Comparison of ENCODE assay signal across 8 mouse cellular contexts in the genomic region with DNA sequence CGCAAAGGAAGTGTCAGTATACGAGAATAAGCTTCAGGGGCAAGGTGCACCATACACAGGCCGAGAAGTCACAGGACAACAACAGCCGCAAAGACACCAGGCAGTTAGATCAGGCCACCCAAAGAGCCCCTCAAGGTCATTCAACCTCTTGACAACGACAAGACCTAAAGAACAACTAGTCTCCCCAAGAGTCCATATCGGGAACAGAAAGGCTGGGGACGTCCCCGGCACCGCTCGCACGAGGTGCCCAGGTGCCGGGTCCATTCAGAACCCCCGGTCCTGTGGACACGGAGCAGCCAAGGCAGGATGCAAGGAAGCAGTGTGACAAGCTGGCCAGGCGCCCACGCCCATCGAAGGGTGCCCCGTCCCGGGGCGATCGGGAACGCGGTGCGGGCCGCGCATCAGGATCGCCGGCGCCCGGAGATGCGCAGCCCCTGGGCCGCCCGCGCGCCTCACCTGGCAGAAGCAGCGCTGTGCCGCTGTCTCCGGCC. TPM values are rescaled to one million over a fixed set of nuclear protein-coding genes. Genes with fewer than 3 reads are reported as not detected.
DNase-seq lines count a peak whose midpoint lies in the region; ATAC-seq lines count a peak whose summit lies in the region.

No protein-coding gene starts in this region.

- H3K36me3 ChIP-seq in forebrain, embryonic 16.5 days (ENCODE audit: control insufficient read depth, insufficient read depth) = no peaks in the 10 kb centered on the region
- H3K36me3 ChIP-seq in limb, embryonic 13.5 days = no peaks in the 10 kb centered on the region

- DNase-seq in layer of hippocampus, postnatal 14 days (ENCODE audit: low spot score in 2 of 2) = peak; percentile 10 to 32
- DNase-seq in layer of hippocampus, postnatal 36 days = no peak
- peak; percentile 32 for DNase-seq in adipocyte (ENCODE audit: low spot score)
- DNase-seq in naive thymus-derived CD4-positive, alpha-beta T cell, adult 2 months (ENCODE audit: low read depth) = peak; percentile 58
- DNase-seq in spleen, adult 12 weeks (ENCODE audit: low spot score) = no peak

- H3K9ac ChIP-seq in forebrain, embryonic 16.5 days (replicated peaks; ENCODE audit: low read depth, low read length) = peak overlapping the region; percentile 93
- peak overlapping the region; percentile 90 for H3K9ac ChIP-seq in limb, embryonic 13.5 days

- no peak; the same call in none of the 2 replicates for ATAC-seq in forebrain, embryonic 16.5 days
- ATAC-seq in limb, embryonic 13.5 days (ENCODE audit: low FRiP score, low read depth) = no peak
- no peak for ATAC-seq in megakaryocyte-erythroid progenitor cell, adult 5-6 weeks (replicated peaks; ENCODE audit: low FRiP score, low TSS enrichment, poor library complexity, severe bottlenecking)

- H3K9me3 ChIP-seq in forebrain, embryonic 16.5 days (ENCODE audit: control insufficient read depth, low read length) = no peaks in the 10 kb centered on the region
- H3K9me3 ChIP-seq in limb, embryonic 13.5 days = no peaks in the 10 kb centered on the region

- peak overlapping the region; percentile 77 for H3K4me2 ChIP-seq in forebrain, embryonic 16.5 days (ENCODE audit: low read length)
- peak overlapping the region; percentile 79 for H3K4me2 ChIP-seq in limb, embryonic 13.5 days (replicated peaks)

- peak overlapping the region; percentile 96 for H3K4me3 ChIP-seq in forebrain, embryonic 16.5 days (replicated peaks; ENCODE audit: low read length)
- peak overlapping the region; percentile 84 for H3K4me3 ChIP-seq in limb, embryonic 13.5 days

- no peaks in the 10 kb centered on the region for H3K27me3 ChIP-seq in forebrain, embryonic 16.5 days (replicated peaks; ENCODE audit: control insufficient read depth, insufficient read depth, low read length)
- no peaks in the 10 kb centered on the region for H3K27me3 ChIP-seq in limb, embryonic 13.5 days

- peaks cover 22% of the 10 kb centered on the region for H3K4me1 ChIP-seq in forebrain, embryonic 16.5 days (replicated peaks; ENCODE audit: control insufficient read depth, insufficient read depth, low read length)
- H3K4me1 ChIP-seq in limb, embryonic 13.5 days = peaks cover 12% of the 10 kb centered on the region

- peak overlapping the region; percentile 91 for H3K27ac ChIP-seq in forebrain, embryonic 16.5 days (ENCODE audit: low read length)
- peak overlapping the region; percentile 86 for H3K27ac ChIP-seq in limb, embryonic 13.5 days

- under 1% methylated on average over 29 of the region's 38 CpGs for WGBS in forebrain, embryonic 16.5 days
- WGBS in limb, embryonic 13.5 days = under 1% methylated on average over 37 of the region's 38 CpGs

RNA-seq across cellular contexts. Expression of gene Ero1l, which starts 0.6 kb away (rescaled TPM):
- 10 to 100 TPM; 26.9 to 30.0 TPM for total RNA-seq in layer of hippocampus, postnatal 14 days (2021)
- total RNA-seq in layer of hippocampus, postnatal 36 days (2021) = 10 to 100 TPM; 34.1 to 34.9 TPM
- polyA plus RNA-seq in forebrain, embryonic 16.5 days (2015; fragmentation: Nextera tagmentation; extraction: Ambion mirVana) = 19.3 and 21.1 TPM in 2 replicates
- polyA plus RNA-seq in limb, embryonic 13.5 days (2015; fragmentation: Nextera tagmentation; extraction: Ambion mirVana) = 30.2 and 32.7 TPM in 2 replicates
- 30.3 and 31.8 TPM in 2 replicates for total RNA-seq in megakaryocyte-erythroid progenitor cell, adult 5-6 weeks (2014; fragmentation: Nextera tagmentation)
- 29.7 and 32.3 TPM in 2 replicates for total RNA-seq in megakaryocyte-erythroid progenitor cell, adult 5-6 weeks (2017)

RNA-seq across cellular contexts. Expression of gene Psmc6, which starts 11.6 kb away (rescaled TPM):
- 100 to 1,000 TPM in 1 of 2 experiments, 10 to 100 TPM in 1; 98.3 to 105 TPM for total RNA-seq in layer of hippocampus, postnatal 14 days (2021)
- 100 to 1,000 TPM in 1 of 2 experiments, 10 to 100 TPM in 1; 96.8 to 106 TPM for total RNA-seq in layer of hippocampus, postnatal 36 days (2021)
- polyA plus RNA-seq in forebrain, embryonic 16.5 days (2015; fragmentation: Nextera tagmentation; extraction: Ambion mirVana) = 163 and 178 TPM in 2 replicates
- polyA plus RNA-seq in limb, embryonic 13.5 days (2015; fragmentation: Nextera tagmentation; extraction: Ambion mirVana) = 168 and 175 TPM in 2 replicates
- total RNA-seq in megakaryocyte-erythroid progenitor cell, adult 5-6 weeks (2014; fragmentation: Nextera tagmentation) = 152 and 178 TPM in 2 replicates
- total RNA-seq in megakaryocyte-erythroid progenitor cell, adult 5-6 weeks (2017) = 234 and 305 TPM in 2 replicates

RNA-seq across cellular contexts. Expression of gene Styx, which starts 32.9 kb away (rescaled TPM):
- 10 to 100 TPM; 18.7 to 18.8 TPM for total RNA-seq in layer of hippocampus, postnatal 14 days (2021)
- total RNA-seq in layer of hippocampus, postnatal 36 days (2021) = 10 to 100 TPM; 19.5 to 22.4 TPM
- polyA plus RNA-seq in forebrain, embryonic 16.5 days (2015; fragmentation: Nextera tagmentation; extraction: Ambion mirVana) = 59.2 and 64.2 TPM in 2 replicates
- 79.4 and 81.0 TPM in 2 replicates for polyA plus RNA-seq in limb, embryonic 13.5 days (2015; fragmentation: Nextera tagmentation; extraction: Ambion mirVana)
- 29.3 and 34.1 TPM in 2 replicates for total RNA-seq in megakaryocyte-erythroid progenitor cell, adult 5-6 weeks (2014; fragmentation: Nextera tagmentation)
- 24.5 and 48.4 TPM in 2 replicates for total RNA-seq in megakaryocyte-erythroid progenitor cell, adult 5-6 weeks (2017)

Comparison
In these comparisons a context has a peak if more than half of its experiments do, and no peak if none do; other contexts are left out.
1. DNase-seq: peak in layer of hippocampus, postnatal 14 days (2 of 2), adipocyte (single experiment) and naive thymus-derived CD4-positive, alpha-beta T cell, adult 2 months (single experiment); none in layer of hippocampus, postnatal 36 days (0 of 2) and spleen, adult 12 weeks (single experiment).